Mouse (Mus musculus) liver, adult 2 months (tissue): ENCODE results near the gene Gm11639.

Experiments used
- CTCF ChIP-seq: fragments of 200-500 bp; IDR thresholded peaks from 2 replicates; pipeline ENCODE4 v1.5.1; 2011; ENCODE audit warnings: low read depth, low read length, control low read depth
- POLR2A ChIP-seq: fragments of 200-500 bp; IDR thresholded peaks from 2 replicates; pipeline ENCODE4 v1.6.1; 2011; ENCODE audit warnings: low read length, control low read depth; ENCODE audit not compliant: insufficient read depth; ENCODE audit errors: extremely low read depth

DNA sequence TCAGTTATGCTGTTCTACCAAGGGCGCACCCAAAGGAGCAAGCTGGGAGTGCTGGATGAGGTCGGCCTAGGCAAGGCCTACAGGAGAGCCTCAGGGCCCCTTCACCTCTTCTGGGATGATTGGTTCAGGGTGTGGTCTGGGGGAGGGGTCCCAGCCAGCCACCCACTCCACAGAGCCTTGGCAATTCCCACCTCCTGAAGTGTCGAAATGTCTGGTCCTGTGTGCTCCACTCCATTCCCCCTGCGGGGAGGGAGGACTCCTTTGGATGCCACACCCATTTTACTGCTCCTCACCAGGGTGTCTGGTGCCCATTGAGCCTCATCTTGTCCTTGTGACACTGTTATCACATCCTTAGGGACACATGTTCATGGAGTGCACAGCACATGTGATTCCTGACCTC, 39.3 kb upstream of the Gm11639 start:
- no peak for TF ChIP-seq CTCF
- TF ChIP-seq POLR2A, result no peak
